Mouse (Mus musculus): ENCODE measurements around the gene Prkch. TPM values are rescaled to one million over a fixed set of nuclear protein-coding genes. Genes with fewer than 3 reads are reported as not detected.

Prkch gene
- total and polyA plus RNA-seq, 3 experiments = 0.33 TPM; not detected in 2

- ATAC-seq (ENCODE audit: extremely low read depth, insufficient number of reproducible peaks, low FRiP score, poor library complexity, severe bottlenecking) = no peak
- TF ChIP-seq POLR2AphosphoS5 (IDR thresholded peaks at IDR 0.05; ENCODE audit: insufficient replicate concordance, low read depth, low read length) (no peak), CTCF (IDR thresholded peaks at IDR 0.05; ENCODE audit: low read depth, low read length) (no peak), GATA2 (IDR thresholded peaks at IDR 0.05; ENCODE audit: borderline replicate concordance, low read depth, low read length) (no peak)
Observed at GRCm38 (mm10) chr12:73781425-73782032, 196.9 kb downstream of the Prkch start.

GRCm38 (mm10) chr12:73786909-73787308 lies 202.3 kb downstream of the Prkch start:
- no peak for TF ChIP-seq TAL1 (conservative IDR thresholded peaks at IDR 0.05; ENCODE audit: low read depth, low read length)
- ATAC-seq (ENCODE audit: extremely low read depth, insufficient number of reproducible peaks, low FRiP score, poor library complexity, severe bottlenecking) = no peak
- no peaks in the 10 kb centered on the region for H3K4me1 ChIP-seq (ENCODE audit: insufficient read depth, low read depth, low read length)
- H3K4me3 ChIP-seq (ENCODE audit: low read depth, low read length) = no peak overlapping the region
- DNase-seq (ENCODE audit: low spot score) = no peak
- H3K27me3 ChIP-seq (ENCODE audit: insufficient read depth, low read length) = peaks cover 15% of the 10 kb centered on the region; the same call in 1 of the 2 replicates
- no peaks in the 10 kb centered on the region; the same call in 1 of the 2 replicates for H3K9me3 ChIP-seq (replicated peaks)
- H3K36me3 ChIP-seq (replicated peaks) = no peaks in the 10 kb centered on the region

More at GRCm38 (mm10) chr12:73781425-73782032, 196.9 kb downstream of the Prkch start:
- Histone ChIP-seq H3K4me1 (ENCODE audit: insufficient read depth, low read depth, low read length) (no peaks in the 10 kb centered on the region; the same call in 1 of the 2 replicates), H3K27me3 (ENCODE audit: insufficient read depth, low read length) (no peaks in the 10 kb centered on the region), H3K36me3 (replicated peaks) (no peaks in the 10 kb centered on the region), H3K4me3 (ENCODE audit: low read depth, low read length) (no peak overlapping the region), H3K9me3 (replicated peaks) (peaks cover 3% of the 10 kb centered on the region; the same call in 1 of the 2 replicates)
- no peak for DNase-seq (ENCODE audit: low spot score)

- TF ChIP-seq GATA1 (IDR thresholded peaks at IDR 0.05; ENCODE audit: borderline replicate concordance, low read length) (no peak), TAL1 (conservative IDR thresholded peaks at IDR 0.05; ENCODE audit: low read depth, low read length) (no peak), CTCF (IDR thresholded peaks at IDR 0.05; ENCODE audit: low read depth, low read length) (no peak), POLR2AphosphoS5 (IDR thresholded peaks at IDR 0.05; ENCODE audit: insufficient replicate concordance, low read depth, low read length) (no peak), GATA2 (IDR thresholded peaks at IDR 0.05; ENCODE audit: borderline replicate concordance, low read depth, low read length) (no peak)
- Histone ChIP-seq H3K9me3 (replicated peaks) (peaks cover 4% of the 10 kb centered on the region), H3K36me3 (replicated peaks) (no peaks in the 10 kb centered on the region), H3K27me3 (ENCODE audit: insufficient read depth, low read length) (peaks cover 21% of the 10 kb centered on the region), H3K4me3 (ENCODE audit: low read depth, low read length) (no peak overlapping the region), H3K4me1 (ENCODE audit: insufficient read depth, low read depth, low read length) (no peaks in the 10 kb centered on the region)
- DNase-seq (ENCODE audit: low spot score) = no peak
- no peak for ATAC-seq (ENCODE audit: extremely low read depth, insufficient number of reproducible peaks, low FRiP score, poor library complexity, severe bottlenecking)
Observed at GRCm38 (mm10) chr12:73788850-73789249, 204.3 kb downstream of the Prkch start.

- Histone ChIP-seq H3K9me3 (replicated peaks) (peaks cover 7% of the 10 kb centered on the region), H3K27me3 (ENCODE audit: insufficient read depth, low read length) (peaks cover 30% of the 10 kb centered on the region), H3K4me1 (ENCODE audit: insufficient read depth, low read depth, low read length) (no peaks in the 10 kb centered on the region), H3K36me3 (replicated peaks) (no peaks in the 10 kb centered on the region), H3K4me3 (ENCODE audit: low read depth, low read length) (no peak overlapping the region)
- no peak for TF ChIP-seq CTCF (IDR thresholded peaks at IDR 0.05; ENCODE audit: low read depth, low read length)
- DNase-seq (ENCODE audit: low spot score) (no peak), ATAC-seq (ENCODE audit: extremely low read depth, insufficient number of reproducible peaks, low FRiP score, poor library complexity, severe bottlenecking) (no peak)
Observed at GRCm38 (mm10) chr12:73790571-73791108, 206.0 kb downstream of the Prkch start.

GRCm38 (mm10) chr12:73793216-73793615 lies 208.6 kb downstream of the Prkch start:
- H3K4me1 ChIP-seq (ENCODE audit: insufficient read depth, low read depth, low read length) = no peaks in the 10 kb centered on the region
- ATAC-seq (ENCODE audit: extremely low read depth, insufficient number of reproducible peaks, low FRiP score, poor library complexity, severe bottlenecking) (no peak), DNase-seq (ENCODE audit: low spot score) (no peak)
- peaks cover 9% of the 10 kb centered on the region for H3K9me3 ChIP-seq (replicated peaks)
- H3K36me3 ChIP-seq (replicated peaks) = no peaks in the 10 kb centered on the region
- no peak for TF ChIP-seq CTCF (IDR thresholded peaks at IDR 0.05; ENCODE audit: low read depth, low read length)
- TF ChIP-seq GATA2 (IDR thresholded peaks at IDR 0.05; ENCODE audit: borderline replicate concordance, low read depth, low read length) = no peak
- no peak for TF ChIP-seq POLR2AphosphoS5 (IDR thresholded peaks at IDR 0.05; ENCODE audit: insufficient replicate concordance, low read depth, low read length)
- no peak for TF ChIP-seq GATA1 (IDR thresholded peaks at IDR 0.05; ENCODE audit: borderline replicate concordance, low read length)
- TF ChIP-seq TAL1 (conservative IDR thresholded peaks at IDR 0.05; ENCODE audit: low read depth, low read length) = no peak
- H3K27me3 ChIP-seq (ENCODE audit: insufficient read depth, low read length) = peaks cover 39% of the 10 kb centered on the region
- no peak overlapping the region for H3K4me3 ChIP-seq (ENCODE audit: low read depth, low read length)

GRCm38 (mm10) chr12:73793744-73794143 lies 209.1 kb downstream of the Prkch start:
- Histone ChIP-seq H3K4me3 (ENCODE audit: low read depth, low read length) (no peak overlapping the region), H3K27me3 (ENCODE audit: insufficient read depth, low read length) (peaks cover 39% of the 10 kb centered on the region), H3K36me3 (replicated peaks) (no peaks in the 10 kb centered on the region), H3K9me3 (replicated peaks) (peaks cover 9% of the 10 kb centered on the region), H3K4me1 (ENCODE audit: insufficient read depth, low read depth, low read length) (no peaks in the 10 kb centered on the region)
- no peak for ATAC-seq (ENCODE audit: extremely low read depth, insufficient number of reproducible peaks, low FRiP score, poor library complexity, severe bottlenecking)
- no peak for TF ChIP-seq GATA1 (IDR thresholded peaks at IDR 0.05; ENCODE audit: borderline replicate concordance, low read length)
- no peak for TF ChIP-seq TAL1 (conservative IDR thresholded peaks at IDR 0.05; ENCODE audit: low read depth, low read length)
- TF ChIP-seq CTCF (IDR thresholded peaks at IDR 0.05; ENCODE audit: low read depth, low read length) = no peak
- no peak for TF ChIP-seq GATA2 (IDR thresholded peaks at IDR 0.05; ENCODE audit: borderline replicate concordance, low read depth, low read length)
- no peak for TF ChIP-seq POLR2AphosphoS5 (IDR thresholded peaks at IDR 0.05; ENCODE audit: insufficient replicate concordance, low read depth, low read length)
- DNase-seq (ENCODE audit: low spot score) = no peak
